18 mouse cellular contexts compared by ENCODE assay signal in the genomic region with DNA sequence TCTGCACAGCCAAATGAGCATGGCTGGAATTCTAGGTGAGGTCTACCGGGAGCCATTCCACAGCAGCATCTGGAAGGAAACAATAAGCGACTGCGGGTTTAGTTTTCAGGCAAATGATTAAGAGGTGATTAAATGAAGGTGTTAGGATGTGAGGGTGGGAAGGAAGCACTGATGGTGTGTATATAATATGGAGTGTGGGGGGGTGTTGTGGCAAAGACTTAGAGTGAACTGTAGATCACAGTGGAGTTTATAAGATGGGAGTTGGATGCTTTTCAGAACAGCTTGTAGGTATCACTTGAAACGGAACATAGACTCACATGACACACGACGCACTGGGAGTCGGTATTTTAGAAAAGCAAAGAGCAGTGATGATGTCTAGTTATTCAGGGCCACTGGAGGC. TPM values are rescaled to one million over a fixed set of nuclear protein-coding genes. Genes with fewer than 3 reads are reported as not detected.
"Had no signal": no experiment of that assay in that cellular context is flagged by ENCODE, and none has a peak within 500 bp of the region (broad histone marks: within the 10 kb centered on the region; RNA-seq: fewer than 3 reads in every experiment).

No protein-coding gene starts in this region.

- DNase-seq: kidney, adult 9 months; kidney, postnatal 36 days; left cerebral cortex, postnatal 4 days; liver, embryonic 13.5 days; lung, adult 2 months; lung, postnatal 14 days; lung, postnatal 4 days; midbrain, embryonic 14.5 days; right cerebral cortex, adult 18-20 months; right cerebral cortex, postnatal 14 days; right cerebral cortex, postnatal 4 days; thymus, adult 2 months; thymus, postnatal 14 days; thymus, postnatal 4 days had no signal

- H3K36me3 ChIP-seq: liver, embryonic 13.5 days had no signal

- H3K4me2 ChIP-seq: liver, embryonic 13.5 days; midbrain, embryonic 11.5 days had no signal

- H3K9me3 ChIP-seq: liver, embryonic 13.5 days had no signal

- H3K9ac ChIP-seq: liver, embryonic 13.5 days had no signal

- H3K27me3 ChIP-seq: liver, embryonic 13.5 days had no signal

- ATAC-seq: inflammation-experienced regulatory T-cells, adult 6 months; intestine, embryonic 16.5 days had no signal

- H3K27ac ChIP-seq: liver, embryonic 13.5 days; stomach, postnatal 0 days had no signal

- H3K4me3 ChIP-seq: liver, embryonic 13.5 days had no signal

RNA-seq across cellular contexts. Expression of gene Hmgcll1, which starts 20.4 kb away (rescaled TPM):
- polyA plus RNA-seq: inflammation-experienced regulatory T-cells, adult 6 months had no signal
